Mouse (Mus musculus) c-Kit-negative CD71-positive TER-119-positive erythroid progenitor cells, embryonic 14.5 days (primary cell): ENCODE measurements around the gene Fam163b.

Experiments
- DNase-seq: peaks from one replicate; pipeline ENCODE4 v3.0.0-alpha.2; 2013; ENCODE audit warnings: low read depth, low spot score

The Fam163b gene

GRCm38 (mm10) chr2:27135935-27136334 is 6.4 kb downstream of the Fam163b start:
- DNase-seq = no peak

GRCm38 (mm10) chr2:27128990-27129389 is 13.3 kb downstream of the Fam163b start:
- no peak for DNase-seq

- no peak for DNase-seq
These were observed 15.8 kb downstream of the Fam163b start for GRCm38 (mm10) chr2:27126496-27126895.

GRCm38 (mm10) chr2:27125979-27126378 is 16.3 kb downstream of the Fam163b start:
- DNase-seq = peak; percentile 8

GRCm38 (mm10) chr2:27123121-27123520 is 19.2 kb downstream of the Fam163b start:
- DNase-seq = no peak

GRCm38 (mm10) chr2:27122578-27122977 is 19.7 kb downstream of the Fam163b start:
- no peak for DNase-seq

GRCm38 (mm10) chr2:27121626-27122355 is 20.5 kb downstream of the Fam163b start:
- no peak for DNase-seq

GRCm38 (mm10) chr2:27120241-27120641 is 22.1 kb downstream of the Fam163b start:
- DNase-seq = no peak

GRCm38 (mm10) chr2:27119766-27120165 is 22.5 kb downstream of the Fam163b start:
- DNase-seq = no peak

GRCm38 (mm10) chr2:27118452-27118851 is 23.8 kb downstream of the Fam163b start:
- DNase-seq = no peak

GRCm38 (mm10) chr2:27114169-27114568 is 28.1 kb downstream of the Fam163b start:
- DNase-seq = no peak

- no peak for DNase-seq
These were observed 29.7 kb downstream of the Fam163b start for GRCm38 (mm10) chr2:27112585-27112984.

GRCm38 (mm10) chr2:27109052-27109451 is 33.2 kb downstream of the Fam163b start:
- no peak for DNase-seq

GRCm38 (mm10) chr2:27108144-27108543 is 34.1 kb downstream of the Fam163b start:
- no peak for DNase-seq

GRCm38 (mm10) chr2:27106816-27107215 is 35.5 kb downstream of the Fam163b start:
- DNase-seq = no peak

- no peak for DNase-seq
These were observed 38.7 kb downstream of the Fam163b start for GRCm38 (mm10) chr2:27103554-27103953.

- DNase-seq = no peak
These were observed 44.5 kb downstream of the Fam163b start for GRCm38 (mm10) chr2:27097776-27098175.

- DNase-seq = no peak
These were observed 45.0 kb downstream of the Fam163b start for GRCm38 (mm10) chr2:27097241-27097656.

- DNase-seq = no peak
These were observed 45.8 kb downstream of the Fam163b start for GRCm38 (mm10) chr2:27096341-27096981.

GRCm38 (mm10) chr2:27095178-27095577 is 47.1 kb downstream of the Fam163b start:
- DNase-seq = no peak

- DNase-seq = no peak
These were observed 53.1 kb downstream of the Fam163b start for GRCm38 (mm10) chr2:27089238-27089637.

GRCm38 (mm10) chr2:27088700-27089099 is 53.6 kb downstream of the Fam163b start:
- DNase-seq = no peak

GRCm38 (mm10) chr2:27088071-27088644 is 54.1 kb downstream of the Fam163b start:
- DNase-seq = no peak
